Mouse (Mus musculus) limb, embryonic 14.5 days (tissue): ENCODE measurements around the gene Sh2d4b. TPM values are rescaled to one million over a fixed set of nuclear protein-coding genes. Genes with fewer than 3 reads are reported as not detected.

Source experiments
- ATAC-seq: fragments of 200-750 bp; cut with Nextera tagmentation; 2 replicates; pipeline ENCODE4 v1.8.0; 2017; ENCODE audit warnings: low read depth, moderate number of reproducible peaks, moderate TSS enrichment; ENCODE audit not compliant: low FRiP score
- DNase-seq: peaks from one replicate; pipeline ENCODE4 v3.0.0-alpha.2; 2015; ENCODE audit warnings: low spot score
- H3K27ac ChIP-seq: fragments of 300-500 bp; sonication (generic); replicated peaks from 2 replicates; pipeline ENCODE4 v1.5.1; 2014; ENCODE audit warnings: low read depth, mild to moderate bottlenecking, low read length, moderate library complexity, mixed read lengths
- H3K27me3 ChIP-seq: fragments of 300-500 bp; sonication (generic); 2 replicates; pipeline ENCODE4 v1.6.1; 2014; ENCODE audit warnings: low read length, mixed read lengths; ENCODE audit not compliant: control insufficient read depth, insufficient read depth
- H3K36me3 ChIP-seq: fragments of 300-500 bp; sonication (generic); 2 replicates; pipeline ENCODE4 v1.6.1; 2014; ENCODE audit warnings: mild to moderate bottlenecking, low read length, moderate library complexity, mixed read lengths; ENCODE audit not compliant: control insufficient read depth, insufficient read depth
- H3K4me1 ChIP-seq: fragments of 300-500 bp; sonication (generic); 2 replicates; pipeline ENCODE4 v1.6.1; 2014; ENCODE audit warnings: antibody characterized with exemption, low read length, mixed read lengths; ENCODE audit not compliant: control insufficient read depth, insufficient read depth
- H3K4me2 ChIP-seq: fragments of 300-500 bp; sonication (generic); replicated peaks from 2 replicates; pipeline ENCODE4 v1.6.1; 2014; ENCODE audit warnings: low read depth, mild to moderate bottlenecking, low read length, moderate library complexity; ENCODE audit not compliant: severe bottlenecking
- H3K4me3 ChIP-seq: fragments of 300-500 bp; sonication (generic); replicated peaks from 2 replicates; pipeline ENCODE4 v1.5.1; 2014; ENCODE audit warnings: low read length
- H3K9ac ChIP-seq: fragments of 300-500 bp; sonication (generic); 2 replicates; pipeline ENCODE4 v1.6.1; 2014; ENCODE audit warnings: mild to moderate bottlenecking, low read depth, low read length, moderate library complexity; ENCODE audit not compliant: severe bottlenecking
- H3K9me3 ChIP-seq: fragments of 300-500 bp; sonication (generic); 2 replicates; pipeline ENCODE4 v1.6.1; 2016; ENCODE audit warnings: low read length; ENCODE audit not compliant: control insufficient read depth
- POLR2A ChIP-seq: fragments of 200-500 bp; IDR thresholded peaks from 2 replicates; pipeline ENCODE4 v1.8.0; 2012; ENCODE audit warnings: inconsistent platforms, mild to moderate bottlenecking, moderate library complexity, borderline replicate concordance; ENCODE audit not compliant: insufficient read depth, insufficient read length; ENCODE audit errors: extremely low read depth
- WGBS: fragments of 180-500 bp; shearing (Covaris S2); extraction: QIAGEN DNeasy Blood & Tissue Kit; methylation state at CpG from one replicate; pipeline ENCODE4 v1.1.7; 2014; 5-methylcytosine and 5-hydroxymethylcytosine counted together
- polyA plus RNA-seq, 2 experiments: library from polyadenylated mRNA; depleted of rRNA in 1 of 2; stranded (reverse) in 1 of 2; unstranded in 1 of 2; fragments of >200 nt; fragmentation: Nextera tagmentation in 1 of 2; extraction: Ambion mirVana in 1 of 2; gene quantifications; 2 replicates each; pipeline versions ENCODE4 v1.2.1 to v1.2.3; 2012 to 2014

Sh2d4b gene
- polyA plus RNA-seq, 2 experiments = 0.48 to 1.2 TPM

GRCm38 (mm10) chr14:40911529-40911928 is 18.5 kb upstream of the Sh2d4b start:
- no peak overlapping the region for H3K9ac ChIP-seq
- no peaks in the 10 kb centered on the region for H3K4me1 ChIP-seq
- ATAC-seq (no peak), DNase-seq (no peak)
- H3K9me3 ChIP-seq = no peaks in the 10 kb centered on the region
- no peak for TF ChIP-seq POLR2A
- H3K4me2 ChIP-seq = no peak overlapping the region
- no peak overlapping the region for H3K4me3 ChIP-seq
- no peak overlapping the region for H3K27ac ChIP-seq
- H3K27me3 ChIP-seq = no peaks in the 10 kb centered on the region
- peaks cover 81% of the 10 kb centered on the region for H3K36me3 ChIP-seq

- TF ChIP-seq POLR2A = no peak
- WGBS = 89% methylated on average over 9 of the region's 9 CpGs
- H3K27ac ChIP-seq = no peak overlapping the region
Measured at GRCm38 (mm10) chr14:40908763-40909162, 15.7 kb upstream of the Sh2d4b start.

GRCm38 (mm10) chr14:40906770-40907169 is 13.7 kb upstream of the Sh2d4b start:
- H3K4me2 ChIP-seq = no peak overlapping the region
- ATAC-seq (no peak), DNase-seq (no peak)
- H3K4me1 ChIP-seq = no peaks in the 10 kb centered on the region
- whole genome bisulfite sequencing = 83% methylated on average over 9 of the region's 9 CpGs
- peaks cover 60% of the 10 kb centered on the region for H3K36me3 ChIP-seq
- no peaks in the 10 kb centered on the region for H3K27me3 ChIP-seq
- H3K9me3 ChIP-seq = no peaks in the 10 kb centered on the region
- no peak overlapping the region for H3K9ac ChIP-seq
- no peak overlapping the region for H3K27ac ChIP-seq
- H3K4me3 ChIP-seq = no peak overlapping the region
- no peak for TF ChIP-seq POLR2A

More at GRCm38 (mm10) chr14:40908763-40909162, 15.7 kb upstream of the Sh2d4b start:
- Histone ChIP-seq H3K4me3 (no peak overlapping the region), H3K4me1 (no peaks in the 10 kb centered on the region), H3K27me3 (no peaks in the 10 kb centered on the region), H3K9ac (no peak overlapping the region), H3K4me2 (no peak overlapping the region), H3K36me3 (peaks cover 73% of the 10 kb centered on the region), H3K9me3 (no peaks in the 10 kb centered on the region)
- ATAC-seq (no peak), DNase-seq (no peak)

GRCm38 (mm10) chr14:40905813-40906212 is 12.7 kb upstream of the Sh2d4b start:
- WGBS = 92% methylated on average over 8 of the region's 8 CpGs

GRCm38 (mm10) chr14:40902307-40903055 is 9.4 kb upstream of the Sh2d4b start:
- DNase-seq (no peak), ATAC-seq (no peak)
- H3K27ac ChIP-seq = no peak overlapping the region
- 83% methylated on average over 12 of the region's 12 CpGs for WGBS
- H3K36me3 ChIP-seq = peaks cover 19% of the 10 kb centered on the region
- no peak overlapping the region for H3K4me3 ChIP-seq
- H3K9ac ChIP-seq = no peak overlapping the region
- no peak overlapping the region for H3K4me2 ChIP-seq
- H3K4me1 ChIP-seq = no peaks in the 10 kb centered on the region
- no peaks in the 10 kb centered on the region for H3K27me3 ChIP-seq
- no peak for TF ChIP-seq POLR2A
- H3K9me3 ChIP-seq = no peaks in the 10 kb centered on the region

More at GRCm38 (mm10) chr14:40905813-40906212, 12.7 kb upstream of the Sh2d4b start:
- ATAC-seq (no peak), DNase-seq (no peak)
- no peaks in the 10 kb centered on the region for H3K4me1 ChIP-seq
- H3K4me2 ChIP-seq = no peak overlapping the region
- no peak overlapping the region for H3K4me3 ChIP-seq
- TF ChIP-seq POLR2A = no peak
- no peaks in the 10 kb centered on the region for H3K9me3 ChIP-seq
- H3K9ac ChIP-seq = no peak overlapping the region
- H3K36me3 ChIP-seq = peaks cover 53% of the 10 kb centered on the region
- no peaks in the 10 kb centered on the region for H3K27me3 ChIP-seq
- no peak overlapping the region for H3K27ac ChIP-seq
